Mouse (Mus musculus) spleen, adult 2 months (tissue): ENCODE data around the gene Sos1.

Experiments used
- CTCF ChIP-seq: fragments of 200-500 bp; IDR thresholded peaks from 2 replicates; pipeline ENCODE4 v1.5.1; 2011; ENCODE audit warnings: mild to moderate bottlenecking, inconsistent platforms; ENCODE audit not compliant: insufficient read depth, insufficient read length, insufficient replicate concordance; ENCODE audit errors: extremely low read depth
- POLR2A ChIP-seq: fragments of 200-500 bp; IDR thresholded peaks from 2 replicates; pipeline ENCODE4 v1.6.1; 2011; ENCODE audit warnings: low read depth, low read length, inconsistent platforms

- no peak for TF ChIP-seq CTCF
- no peak for TF ChIP-seq POLR2A
These were observed 25.1 kb upstream of the Sos1 start for GRCm38 (mm10) chr17:80505342-80505741.
